Mouse (Mus musculus): ENCODE results near the gene Gm4881.

- TF ChIP-seq CTCF (IDR thresholded peaks at IDR 0.05; ENCODE audit: borderline replicate concordance, insufficient read depth, low read depth, low read length) (no peak), POLR2A (IDR thresholded peaks at IDR 0.05; ENCODE audit: borderline replicate concordance, insufficient read depth, low read length) (no peak)
Measured at GRCm38 (mm10) chr7:24990478-24990877, 46.2 kb upstream of the Gm4881 start.
